Mouse (Mus musculus): ENCODE data around the gene Cd79a. TPM values are rescaled to one million over a fixed set of nuclear protein-coding genes. Genes with fewer than 3 reads are reported as not detected.

Gene Cd79a
- polyA plus RNA-seq (2014; fragmentation: Illumina TruSeq; extraction: RNeasy Lipid Tissue Mini Kit (QIAGEN cat#74804); ENCODE audit: low read depth, low replicate concordance) = not detected

GRCm38 (mm10) chr7:24897224-24897623, at the start of gene Cd79a:
Gene Cd79a (plus strand): TSS chr7:24897381.

GRCm38 (mm10) chr7:24861913-24862312, 35.3 kb upstream of the Cd79a start, which contains the start of gene Gm9844:
Gene Gm9844 (plus strand): TSS chr7:24862213.

GRCm38 (mm10) chr7:24869532-24870165, 27.5 kb upstream of the Cd79a start, which contains the start of the genes Lypd4 and Dmrtc2:
Gene Lypd4 (minus strand): TSS chr7:24869941.
Gene Dmrtc2 (plus strand): TSS chr7:24870057.

DNA sequence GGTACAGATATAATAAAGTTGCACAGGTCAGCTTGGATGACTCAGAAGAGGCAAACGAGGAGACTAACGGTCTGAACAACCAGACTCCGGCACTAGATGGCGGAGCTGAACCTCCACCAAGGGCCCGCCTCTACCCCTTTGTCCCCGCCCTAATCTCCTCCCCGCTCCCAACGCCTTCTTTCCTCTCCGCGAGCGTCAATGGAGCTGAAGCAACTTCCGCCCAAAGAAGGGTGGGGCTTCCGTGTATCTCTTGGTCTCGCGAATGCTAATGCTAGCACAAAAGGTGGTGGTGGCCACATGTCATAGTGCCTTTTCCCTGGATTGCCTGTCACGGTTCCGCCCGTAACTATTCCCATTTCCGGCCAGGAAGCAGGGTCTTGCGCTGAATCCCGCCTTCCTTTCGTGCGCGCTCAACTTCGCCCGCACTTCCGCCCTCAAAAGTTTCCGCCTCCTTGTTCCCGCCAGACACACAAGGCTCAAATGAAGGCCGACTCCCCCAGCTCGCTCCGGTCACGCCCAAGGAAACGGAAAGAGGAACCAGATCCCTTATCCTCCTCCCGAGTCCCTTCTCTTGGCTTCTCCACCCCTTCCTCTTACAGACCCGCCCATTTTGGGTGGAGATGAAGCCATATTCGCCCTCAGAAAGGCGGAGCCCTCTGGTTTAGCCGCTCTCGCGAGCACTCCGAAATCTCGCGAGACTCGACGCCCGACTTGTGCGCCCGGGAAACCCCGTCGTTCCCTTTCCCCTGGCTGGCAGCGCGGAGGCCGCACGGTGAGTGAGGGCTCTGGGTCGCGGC, 13.1 kb upstream of the Cd79a start, which contains the start of gene Rps19:
TSS of gene Rps19 (plus strand) at position 476 of the 797 bp plus-strand sequence.

GRCm38 (mm10) chr7:24902630-24903443, 5.7 kb downstream of the Cd79a start, which contains the start of gene Arhgef1:
Gene Arhgef1 (plus strand): TSS chr7:24902912.

DNA sequence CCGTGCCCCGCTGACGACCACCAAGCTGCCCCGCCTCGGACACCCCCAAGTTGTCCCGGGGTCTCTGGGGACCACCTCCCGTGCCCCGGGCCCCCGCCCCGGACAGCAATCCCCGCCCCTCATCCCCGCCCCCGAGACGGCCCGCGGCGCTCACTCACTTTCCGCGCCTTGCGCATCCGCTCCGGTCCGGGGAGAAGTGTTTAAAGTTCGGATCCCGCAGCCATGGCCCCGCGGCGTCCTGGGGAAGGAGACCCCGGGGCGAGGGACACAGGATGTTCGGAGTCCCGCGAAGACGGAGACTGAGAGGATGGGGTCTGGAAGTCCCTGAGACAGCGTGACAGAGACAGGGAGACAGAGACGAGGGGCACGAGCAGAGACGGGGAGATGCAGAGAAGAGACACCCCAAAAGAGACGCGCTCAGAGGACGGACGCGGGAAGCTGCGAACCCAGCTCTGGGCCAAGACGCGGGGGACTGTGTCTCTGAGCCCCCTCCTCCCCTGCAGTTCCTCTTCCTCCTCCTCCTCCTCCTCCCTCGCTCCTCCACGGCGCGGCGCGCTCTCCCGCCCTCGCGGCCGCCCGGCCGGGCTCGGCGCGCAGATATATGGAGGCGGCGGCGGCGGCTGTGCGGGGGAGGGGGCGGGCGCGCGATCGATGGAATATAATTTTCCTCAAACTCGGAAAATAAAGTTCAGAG, 47.2 kb downstream of the Cd79a start, which contains the start of gene Gm4881:
TSS of gene Gm4881 (minus strand) at position 238 of the 694 bp plus-strand sequence.

Other genes with a start within 250 kb of the Cd79a start
- not detected for gene Tex101, start 220.7 kb upstream of the Cd79a start, polyA plus RNA-seq (2014; fragmentation: Illumina TruSeq; extraction: RNeasy Lipid Tissue Mini Kit (QIAGEN cat#74804); ENCODE audit: low read depth, low replicate concordance)
- gene BC049730, start 188.1 kb upstream of the Cd79a start, polyA plus RNA-seq (2014; fragmentation: Illumina TruSeq; extraction: RNeasy Lipid Tissue Mini Kit (QIAGEN cat#74804); ENCODE audit: low read depth, low replicate concordance) = not detected
- not detected for gene Gm4763, start 170.5 kb upstream of the Cd79a start, polyA plus RNA-seq (2014; fragmentation: Illumina TruSeq; extraction: RNeasy Lipid Tissue Mini Kit (QIAGEN cat#74804); ENCODE audit: low read depth, low replicate concordance)
- gene Cd177, start 137.1 kb upstream of the Cd79a start, polyA plus RNA-seq (2014; fragmentation: Illumina TruSeq; extraction: RNeasy Lipid Tissue Mini Kit (QIAGEN cat#74804); ENCODE audit: low read depth, low replicate concordance) = not detected
- gene Ceacam10, start 120.2 kb upstream of the Cd79a start, polyA plus RNA-seq (2014; fragmentation: Illumina TruSeq; extraction: RNeasy Lipid Tissue Mini Kit (QIAGEN cat#74804); ENCODE audit: low read depth, low replicate concordance) = not detected
- gene Gm9844, start 35.2 kb upstream of the Cd79a start, polyA plus RNA-seq (2014; fragmentation: Illumina TruSeq; extraction: RNeasy Lipid Tissue Mini Kit (QIAGEN cat#74804); ENCODE audit: low read depth, low replicate concordance) = not detected
- not detected for gene Lypd4, start 27.4 kb upstream of the Cd79a start, polyA plus RNA-seq (2014; fragmentation: Illumina TruSeq; extraction: RNeasy Lipid Tissue Mini Kit (QIAGEN cat#74804); ENCODE audit: low read depth, low replicate concordance)
- not detected for gene Dmrtc2, start 27.3 kb upstream of the Cd79a start, polyA plus RNA-seq (2014; fragmentation: Illumina TruSeq; extraction: RNeasy Lipid Tissue Mini Kit (QIAGEN cat#74804); ENCODE audit: low read depth, low replicate concordance)
- 7.1 TPM for gene Rps19, start 13.0 kb upstream of the Cd79a start, polyA plus RNA-seq (2014; fragmentation: Illumina TruSeq; extraction: RNeasy Lipid Tissue Mini Kit (QIAGEN cat#74804); ENCODE audit: low read depth, low replicate concordance)
- gene Arhgef1, start 5.5 kb downstream of the Cd79a start, polyA plus RNA-seq (2014; fragmentation: Illumina TruSeq; extraction: RNeasy Lipid Tissue Mini Kit (QIAGEN cat#74804); ENCODE audit: low read depth, low replicate concordance) = 0.53 TPM
- gene Gm4881, start 47.1 kb downstream of the Cd79a start, polyA plus RNA-seq (2014; fragmentation: Illumina TruSeq; extraction: RNeasy Lipid Tissue Mini Kit (QIAGEN cat#74804); ENCODE audit: low read depth, low replicate concordance) = not detected
- gene Rabac1, start 75.4 kb downstream of the Cd79a start, polyA plus RNA-seq (2014; fragmentation: Illumina TruSeq; extraction: RNeasy Lipid Tissue Mini Kit (QIAGEN cat#74804); ENCODE audit: low read depth, low replicate concordance) = not detected
- gene Atp1a3, start 108.6 kb downstream of the Cd79a start, polyA plus RNA-seq (2014; fragmentation: Illumina TruSeq; extraction: RNeasy Lipid Tissue Mini Kit (QIAGEN cat#74804); ENCODE audit: low read depth, low replicate concordance) = not detected
- not detected for gene Grik5, start 175.0 kb downstream of the Cd79a start, polyA plus RNA-seq (2014; fragmentation: Illumina TruSeq; extraction: RNeasy Lipid Tissue Mini Kit (QIAGEN cat#74804); ENCODE audit: low read depth, low replicate concordance)
- 0.61 TPM for gene Zfp574, start 175.2 kb downstream of the Cd79a start, polyA plus RNA-seq (2014; fragmentation: Illumina TruSeq; extraction: RNeasy Lipid Tissue Mini Kit (QIAGEN cat#74804); ENCODE audit: low read depth, low replicate concordance)

Data from kidney, adult 10 weeks (tissue).